Mouse (Mus musculus) lung, postnatal 25 days (tissue): ENCODE data around the gene Klhl2.

Experiments
- DNase-seq: peaks from one replicate; pipeline ENCODE4 v3.0.0; 2022; ENCODE audit warnings: low spot score

Klhl2 gene

DNA sequence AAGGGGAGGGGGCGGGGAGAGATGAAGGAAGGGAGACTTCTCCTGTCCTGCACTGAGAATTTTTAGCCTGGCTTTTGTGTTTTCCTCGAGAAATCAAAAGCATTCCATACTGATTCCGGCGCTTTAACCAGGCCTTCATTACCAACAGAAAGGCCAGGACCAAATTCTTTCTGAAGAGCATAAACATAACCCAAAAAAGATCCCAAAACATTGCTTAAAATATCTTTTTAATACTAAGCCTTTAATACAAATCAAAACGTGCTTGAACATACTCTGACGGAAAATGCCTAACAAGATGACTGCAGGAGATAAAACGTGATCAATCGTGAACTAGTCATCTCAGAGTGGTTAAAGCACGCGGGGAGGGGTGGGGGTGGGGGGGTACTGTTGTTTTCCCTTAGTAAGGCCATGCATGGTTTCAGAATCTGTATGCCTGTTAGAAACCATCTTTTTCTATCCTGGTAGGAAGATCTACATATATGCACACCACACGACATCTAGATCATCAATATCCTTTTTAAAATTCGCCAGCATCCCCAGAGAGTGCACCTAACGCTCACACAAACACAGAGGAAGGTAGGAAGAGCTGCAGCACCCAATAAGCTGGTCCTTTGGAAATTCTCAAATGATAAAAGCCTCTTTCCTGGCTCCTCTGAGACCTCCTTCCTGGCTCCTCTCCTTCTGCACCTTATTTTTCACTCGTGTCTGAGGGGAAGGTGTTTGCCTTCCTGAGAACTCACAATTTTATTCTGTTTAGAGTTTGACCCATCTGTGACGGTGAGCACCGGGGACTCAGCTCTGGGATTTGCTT lies 158.0 kb downstream of the Klhl2 start:
- no peak for DNase-seq

DNA sequence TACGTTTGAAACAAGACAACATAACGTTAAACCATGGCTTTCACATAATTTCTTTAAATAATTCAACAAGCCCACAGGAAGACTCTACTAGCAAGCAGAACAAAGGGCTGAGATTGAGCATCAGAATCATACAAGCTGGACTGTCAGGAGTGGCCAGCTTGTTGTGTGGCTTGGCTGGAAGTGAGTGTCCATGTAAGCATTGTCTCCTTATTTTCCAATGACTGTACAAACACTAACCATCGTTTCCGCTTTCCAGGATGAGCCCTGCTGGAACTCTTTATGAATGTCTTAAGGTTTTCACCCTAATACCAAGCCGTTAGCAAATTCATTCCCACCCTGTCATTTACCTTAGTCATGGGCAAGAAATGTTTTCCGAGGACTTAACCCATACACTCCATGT lies 159.0 kb downstream of the Klhl2 start:
- DNase-seq: no peak

DNA sequence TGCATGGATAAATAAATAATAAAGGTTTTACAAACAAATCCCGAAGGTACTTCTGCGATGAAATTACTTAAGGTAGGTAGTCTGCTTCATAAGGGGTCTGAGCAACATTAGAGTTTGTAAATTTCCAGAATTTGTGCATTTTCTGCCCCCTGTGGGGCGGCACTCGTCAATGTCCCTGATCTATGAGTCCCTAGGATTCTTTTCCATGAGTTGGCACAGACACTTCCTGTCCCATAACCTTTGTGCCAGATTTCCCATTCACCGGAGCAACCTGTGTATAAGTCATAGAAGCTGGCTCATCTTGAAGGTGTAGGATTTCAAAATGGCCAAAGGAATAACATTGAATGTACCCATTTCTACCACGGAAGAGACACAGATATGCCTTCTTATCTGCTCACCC lies 159.5 kb downstream of the Klhl2 start:
- no peak for DNase-seq
